Mouse (Mus musculus): Measurements from ENCODE around the gene Poldip2.
A peak's percentile ranks its signal among the peaks of the same experiment; 100 is the strongest.

Poldip2 gene

DNA sequence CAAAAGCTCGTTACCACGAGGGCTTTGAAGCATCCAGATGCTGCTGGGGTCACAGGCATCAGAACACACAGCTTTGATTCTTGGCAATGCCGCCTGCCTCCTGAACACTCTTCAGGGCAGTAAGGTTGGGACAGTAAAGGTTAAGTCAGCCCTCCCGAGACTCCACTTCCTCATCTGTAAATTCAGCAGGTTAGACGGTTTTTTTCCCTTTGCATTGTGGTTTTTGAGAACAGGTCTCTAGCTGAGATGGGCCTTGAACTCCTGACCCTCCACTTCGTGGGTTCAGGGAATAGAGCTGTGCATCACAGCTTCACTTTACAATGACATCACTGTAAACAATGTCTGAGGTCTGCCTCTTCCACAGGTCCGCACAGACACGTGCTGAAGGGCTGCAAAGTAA, 33.2 kb downstream of the Poldip2 start:
- DNase-seq: no peak

DNA sequence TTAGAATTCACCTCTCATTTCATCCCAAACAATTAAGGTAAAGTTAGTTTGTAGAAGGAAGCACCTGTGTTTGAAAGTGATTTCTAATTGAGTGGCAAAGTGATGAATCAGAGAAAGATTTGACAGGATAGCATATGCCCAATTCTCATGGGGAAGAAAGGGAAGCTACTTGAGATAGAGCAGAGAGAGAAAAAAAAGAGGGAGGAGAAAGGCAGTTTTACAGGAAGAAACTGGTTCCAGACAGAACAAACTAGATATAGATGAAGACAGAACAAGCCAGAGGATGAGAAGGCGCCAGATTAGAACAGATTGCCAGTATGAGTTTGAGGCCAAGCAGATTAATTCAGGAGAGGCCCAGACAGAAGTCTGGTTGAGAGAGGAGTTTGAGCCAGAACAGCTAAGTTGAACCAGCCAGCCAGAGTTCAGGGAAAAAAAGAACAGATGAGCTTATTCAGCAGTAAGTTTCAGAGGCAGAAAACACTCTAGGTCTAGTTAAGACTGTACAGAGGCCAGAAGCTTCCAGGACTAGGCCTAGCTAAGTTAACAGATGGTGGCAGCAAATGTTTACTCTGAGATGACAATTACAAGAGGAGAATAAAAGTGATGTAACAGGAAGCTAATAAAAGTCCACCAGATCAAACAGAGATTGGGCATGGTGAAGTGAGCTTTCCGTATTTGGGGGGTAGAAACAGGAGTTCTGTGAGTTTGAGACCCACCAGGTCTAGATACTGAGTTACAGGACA, 35.9 kb downstream of the Poldip2 start:
- DNase-seq: no peak

DNA sequence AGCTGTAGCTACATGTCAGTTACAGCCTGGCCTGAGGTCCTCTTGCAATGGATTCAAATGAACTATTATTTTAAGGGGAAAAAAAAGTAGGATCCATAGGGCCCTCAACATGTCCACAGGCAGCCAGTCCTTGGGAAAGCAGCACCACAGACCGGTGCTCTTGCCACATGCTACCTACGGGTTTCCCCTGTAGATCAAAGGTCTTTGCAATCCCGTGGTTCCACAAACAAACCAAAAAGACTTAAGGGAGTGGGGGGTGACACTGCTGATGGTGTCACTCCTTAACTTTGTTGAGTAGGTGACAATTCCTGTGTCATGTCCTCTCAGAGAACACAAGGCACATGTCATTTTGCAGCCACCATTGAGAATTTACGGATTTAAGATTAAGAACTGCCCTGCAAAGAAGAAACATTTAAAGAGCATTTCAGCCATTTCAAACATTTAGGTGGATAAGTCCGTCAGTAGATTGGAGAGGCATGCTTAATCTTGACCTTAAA, 37.5 kb downstream of the Poldip2 start:
- peak in 1 of 2 experiments; percentile 35 for DNase-seq

DNA sequence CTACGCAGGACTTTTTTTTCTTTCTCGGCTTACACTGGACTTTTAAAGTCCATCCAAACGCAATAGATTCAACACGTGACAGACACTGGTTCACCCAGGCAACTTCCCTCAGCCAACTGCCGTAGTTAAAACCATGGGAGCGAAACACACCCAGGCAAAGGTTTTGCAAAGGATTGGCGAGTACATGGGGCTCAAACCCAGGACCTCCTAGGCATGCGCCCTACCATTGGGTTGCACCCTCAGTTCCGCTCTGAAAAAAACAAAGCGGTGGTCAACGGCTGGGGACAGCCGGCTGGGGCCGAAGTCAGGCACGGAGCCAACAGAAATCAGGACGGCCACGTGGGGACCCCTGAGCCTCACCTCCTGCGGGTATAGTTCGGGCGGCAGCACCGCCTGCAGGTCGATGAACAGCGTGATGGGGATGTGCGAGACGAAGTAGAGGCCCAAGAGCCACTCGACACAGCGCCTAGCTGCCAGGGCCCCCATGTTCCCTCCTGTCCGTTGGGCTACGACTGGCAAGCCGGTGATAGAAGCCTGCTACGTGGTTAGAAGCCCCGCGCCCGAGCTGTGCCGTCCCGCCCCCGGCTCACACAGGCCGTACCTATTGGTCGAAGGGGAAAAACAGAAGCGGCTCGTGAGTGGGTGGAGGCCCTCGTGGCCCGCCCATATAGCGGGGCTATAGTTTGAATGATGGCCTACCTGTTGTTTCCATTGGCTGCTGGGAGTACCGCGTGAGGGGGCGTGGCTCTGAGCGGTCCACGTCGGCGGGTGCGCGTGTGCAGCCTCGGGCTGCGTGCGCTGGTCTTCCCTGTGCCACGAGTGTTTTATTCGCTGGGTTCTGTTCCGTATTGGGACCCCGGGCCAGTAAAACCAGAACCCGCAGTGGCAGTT, 38.4 kb downstream of the Poldip2 start, which contains the start of gene Tmem97:
Gene Tmem97 (minus strand): TSS at position 610 of the 891 bp plus-strand sequence.
- peak; percentile 97 for DNase-seq

DNA sequence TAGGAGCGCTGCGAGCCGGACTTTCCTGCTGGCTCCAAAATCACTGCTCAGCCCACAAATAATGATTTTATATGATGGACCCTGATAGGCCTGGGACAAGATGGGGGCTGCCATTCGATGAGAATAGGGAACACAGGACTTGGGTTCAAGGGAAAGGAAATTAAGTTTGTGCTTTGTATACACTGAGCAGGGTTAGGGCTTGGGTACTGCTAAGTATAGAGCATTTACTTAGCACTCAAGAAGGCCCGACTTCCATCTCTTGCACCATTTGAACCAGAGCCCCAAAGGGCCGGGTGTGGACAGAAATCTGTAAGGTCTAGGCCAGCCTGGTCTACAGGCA, 39.0 kb downstream of the Poldip2 start:
- DNase-seq: no peak

DNA sequence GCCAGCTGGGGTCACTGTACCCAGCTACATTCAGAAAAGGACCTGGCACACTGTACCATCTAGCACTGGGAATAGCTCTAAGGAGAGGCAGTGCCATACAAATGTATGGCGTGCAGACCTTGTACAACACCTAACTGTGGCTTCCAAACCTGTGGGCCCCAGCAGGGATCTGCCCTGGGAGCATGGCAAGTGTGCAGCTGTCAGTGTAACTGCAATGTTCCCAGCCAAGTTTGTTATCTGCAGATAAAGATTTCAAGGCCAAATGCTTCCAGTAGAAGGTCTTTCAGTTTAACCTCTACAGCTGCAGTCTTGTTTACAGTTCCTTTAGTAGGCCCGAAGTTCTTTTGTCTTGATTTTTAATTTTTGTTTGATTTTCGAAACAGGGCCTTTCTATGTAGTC, 43.6 kb downstream of the Poldip2 start:
- DNase-seq: no peak

DNA sequence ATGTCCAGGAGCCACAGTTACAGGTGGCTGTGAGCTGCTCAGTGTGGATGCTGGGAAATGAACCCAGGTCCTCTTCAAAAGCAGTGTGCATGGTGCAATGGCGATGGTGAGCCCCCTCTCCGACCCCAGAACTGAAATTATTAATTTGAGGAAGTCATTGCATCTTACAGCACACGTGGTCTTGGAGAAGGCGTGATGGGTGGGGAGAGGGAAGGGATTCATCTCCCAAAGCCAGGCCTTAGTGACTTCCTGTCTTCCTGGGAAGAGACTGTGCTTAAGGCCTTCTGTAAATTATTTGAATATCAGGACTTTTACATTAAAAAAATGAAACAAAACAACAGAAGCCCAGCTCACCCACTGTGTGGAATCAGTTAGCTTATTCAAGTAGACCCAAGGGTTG, 44.1 kb downstream of the Poldip2 start:
- no peak for DNase-seq

DNA sequence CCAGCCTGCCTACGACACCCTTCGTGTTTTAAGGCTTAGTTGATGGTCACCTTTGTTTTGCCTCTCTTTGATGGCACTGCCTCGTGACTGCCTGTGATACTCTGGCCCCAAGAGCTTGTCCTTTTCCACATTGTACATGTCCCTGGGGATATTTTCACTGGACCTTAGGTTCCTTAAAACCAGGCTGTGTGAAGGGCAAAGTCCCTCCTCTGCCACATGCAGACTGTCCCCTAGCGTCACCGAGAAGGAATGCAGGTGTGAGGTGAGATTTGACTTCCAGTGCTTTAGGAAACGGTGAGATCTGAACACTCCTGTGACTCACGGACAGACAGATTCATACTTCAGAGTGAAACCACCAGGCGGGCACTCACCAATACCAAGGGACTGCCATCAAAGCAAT, 45.2 kb downstream of the Poldip2 start:
- peak; percentile 68 for DNase-seq

DNA sequence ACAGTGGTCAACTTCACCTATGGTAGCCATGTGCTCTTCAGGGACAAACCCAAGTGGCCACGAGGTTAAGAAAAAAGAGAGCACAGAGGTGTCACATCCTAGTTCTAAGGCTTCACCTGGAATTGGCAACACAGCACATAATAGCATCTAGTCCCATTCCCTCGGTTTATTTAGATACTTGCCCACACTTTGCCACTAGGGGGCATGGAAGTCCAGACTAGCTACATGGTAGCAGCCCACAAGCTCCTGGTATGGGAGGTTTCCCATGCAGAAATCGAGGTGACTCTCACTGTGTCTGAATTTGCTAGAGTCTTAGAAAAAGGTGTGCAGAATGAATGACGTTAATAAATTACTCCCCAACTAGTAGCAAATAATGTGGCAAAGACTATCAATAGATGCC, 48.5 kb downstream of the Poldip2 start:
- peak; percentile 75 to 81 for DNase-seq

DNA sequence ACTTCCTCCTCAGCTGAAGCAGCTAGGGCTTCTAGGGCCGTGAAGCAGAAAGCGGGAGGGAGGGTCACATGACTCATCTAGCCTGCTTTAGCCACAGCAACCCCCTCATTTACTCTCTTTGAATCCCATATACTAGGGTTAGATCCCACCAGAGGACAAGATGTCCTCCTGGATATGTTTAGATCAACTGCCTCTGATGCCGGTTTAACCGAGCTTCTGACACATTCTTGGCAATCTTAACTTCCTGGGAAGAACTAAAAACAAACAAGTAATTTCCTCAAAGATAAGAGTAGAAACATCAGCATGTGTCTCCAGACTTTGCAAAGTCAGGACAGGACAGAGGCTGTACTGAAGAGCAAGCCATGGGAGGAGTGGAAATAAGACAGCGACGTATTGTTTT, 54.8 kb downstream of the Poldip2 start:
- DNase-seq: peak; percentile 29 to 63

DNA sequence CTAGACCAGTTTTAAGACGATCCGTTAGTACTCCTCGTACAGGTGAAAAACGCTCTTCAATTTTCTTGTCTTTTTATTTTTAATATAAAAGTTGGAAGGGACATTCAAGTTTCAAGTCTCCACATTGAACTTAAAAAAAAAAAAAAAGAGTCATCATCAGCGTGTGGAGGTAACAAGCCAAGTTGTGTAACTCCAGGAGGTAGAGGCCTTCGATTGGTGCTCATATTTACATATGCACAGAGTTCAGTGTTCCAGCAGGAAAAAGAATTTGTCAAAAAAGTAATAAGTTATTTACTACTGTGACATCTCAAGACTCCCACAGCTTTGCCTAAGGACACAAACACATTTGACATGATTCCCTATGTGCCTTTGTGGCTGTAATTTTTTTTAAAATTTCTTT, 55.6 kb downstream of the Poldip2 start:
- no peak for DNase-seq

DNA sequence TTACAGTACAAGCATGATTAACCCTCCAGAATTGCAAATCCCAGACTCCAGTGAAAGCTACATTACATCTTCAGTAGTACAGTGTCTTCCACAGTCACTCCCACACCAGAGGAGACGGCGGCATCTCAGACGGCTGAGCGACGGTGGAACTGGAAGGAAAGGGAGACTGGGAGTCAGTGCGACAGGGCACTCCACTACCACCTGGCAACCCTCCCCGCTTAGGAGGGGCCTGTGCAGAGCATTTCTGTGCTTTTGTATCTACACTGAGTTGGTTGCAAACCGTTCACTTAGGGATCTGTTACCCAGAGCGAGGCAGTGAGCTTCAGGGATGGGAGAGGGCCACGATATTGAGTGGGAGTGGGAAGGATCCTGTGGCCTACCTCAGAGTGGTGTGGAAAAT, 56.8 kb downstream of the Poldip2 start:
- DNase-seq: no peak

DNA sequence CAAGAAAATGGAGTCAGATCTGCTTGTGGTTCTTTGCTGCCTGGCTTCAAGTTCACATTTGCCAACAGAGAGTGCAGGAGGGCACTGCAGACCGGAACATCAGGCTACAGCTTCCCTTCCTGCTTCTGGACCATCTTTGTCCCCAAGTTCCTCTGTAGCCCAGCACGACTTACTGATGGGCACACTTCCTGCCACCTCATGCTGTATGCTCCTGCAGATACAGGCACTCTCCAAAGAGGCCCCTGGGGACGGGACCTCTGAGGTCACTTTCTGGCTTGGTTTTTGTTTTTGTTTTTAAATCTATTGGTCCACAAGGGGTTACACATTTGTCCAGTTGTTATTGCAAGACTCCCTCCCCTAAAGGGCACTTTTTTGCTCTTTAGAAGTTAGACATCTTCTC, 57.8 kb downstream of the Poldip2 start:
- no peak for DNase-seq

DNA sequence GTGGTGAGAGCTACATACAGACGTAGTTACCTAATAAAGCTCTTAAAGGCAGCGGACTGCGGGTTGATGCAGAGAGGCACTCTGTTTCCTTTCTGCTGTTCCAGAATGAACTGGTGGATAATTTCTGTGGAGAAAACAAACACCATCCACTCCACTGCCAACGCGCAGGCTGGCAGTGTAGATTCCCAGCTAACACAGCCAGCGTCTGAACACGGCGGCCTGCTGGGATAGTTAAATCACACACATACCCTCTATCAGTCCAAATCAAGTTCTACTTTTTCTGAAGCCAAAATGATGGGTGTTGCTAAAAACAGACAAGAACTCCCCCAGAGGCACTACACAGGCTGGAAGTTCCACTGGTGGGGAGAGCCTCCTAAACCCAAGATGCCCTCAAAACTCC, 59.4 kb downstream of the Poldip2 start:
- no peak for DNase-seq

DNA sequence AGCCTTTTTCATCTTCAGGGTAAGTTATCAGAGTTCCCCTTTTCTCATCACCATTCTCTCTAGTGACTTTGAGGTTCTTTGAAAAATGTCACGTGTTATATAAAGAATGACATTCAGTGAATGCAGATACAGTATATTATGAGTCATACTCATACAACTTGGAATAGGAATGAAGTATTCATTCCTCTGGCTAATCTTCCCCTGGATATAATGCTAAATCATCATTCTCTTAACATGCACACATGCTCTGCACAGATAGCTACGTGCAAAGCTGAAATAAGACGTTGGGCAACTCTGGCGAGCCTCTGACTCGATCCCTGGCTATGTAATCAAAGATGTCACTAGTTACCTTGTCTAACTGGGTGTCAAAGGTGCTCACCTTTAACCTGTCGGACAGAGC, 59.9 kb downstream of the Poldip2 start:
- DNase-seq: no peak
